Mouse (Mus musculus): ENCODE measurements around the gene Ccni. TPM values are rescaled to one million over a fixed set of nuclear protein-coding genes. Genes with fewer than 3 reads are reported as not detected.
A peak's percentile ranks its signal among the peaks of the same experiment; 100 is the strongest.

Gene Ccni
- polyA plus RNA-seq, 1 experiment from 2014 or later, result 119 TPM

GRCm38 (mm10) chr5:93149969-93150777, 56.1 kb downstream of the Ccni start:
- no peaks in the 10 kb centered on the region for H3K9me3 ChIP-seq (replicated peaks; ENCODE audit: low read length)
- H3K4me3 ChIP-seq (replicated peaks; ENCODE audit: low read depth, low read length), result no peak overlapping the region
- no peaks in the 10 kb centered on the region for H3K27me3 ChIP-seq (ENCODE audit: insufficient read depth, low read length)
- H3K27ac ChIP-seq, result peak overlapping the region; percentile 37; the same call in 1 of the 2 replicates
- DNase-seq (ENCODE audit: low spot score), result no peak
- no peak for ATAC-seq (replicated peaks; ENCODE audit: low FRiP score, low read depth)
- no peak overlapping the region for H3K9ac ChIP-seq (ENCODE audit: low read depth, low read length)
- TF ChIP-seq CTCF (IDR thresholded peaks at IDR 0.05; ENCODE audit: low read depth), result no peak
- H3K4me1 ChIP-seq (replicated peaks; ENCODE audit: insufficient read depth, low read length), result peaks cover 23% of the 10 kb centered on the region
- 0 out of 2 replicates have a peak, but pooled peaks cover 8% of the 10 kb centered on the region for H3K36me3 ChIP-seq (ENCODE audit: insufficient read depth, low read length)
- H3K4me2 ChIP-seq (ENCODE audit: low read length), result no peak overlapping the region
- 63% methylated on average over 12 of the region's 12 CpGs for WGBS

GRCm38 (mm10) chr5:93145504-93145903, 60.8 kb downstream of the Ccni start:
- no peak overlapping the region for H3K4me2 ChIP-seq (ENCODE audit: low read length)
- ATAC-seq (replicated peaks; ENCODE audit: low FRiP score, low read depth) (no peak), DNase-seq (ENCODE audit: low spot score) (peak; percentile 24)
- peaks cover 12% of the 10 kb centered on the region; the same call in 1 of the 2 replicates for H3K36me3 ChIP-seq (ENCODE audit: insufficient read depth, low read length)
- no peaks in the 10 kb centered on the region for H3K9me3 ChIP-seq (replicated peaks; ENCODE audit: low read length)
- no peak overlapping the region for H3K9ac ChIP-seq (ENCODE audit: low read depth, low read length)
- 56% methylated on average over 6 of the region's 6 CpGs for WGBS
- no peak for TF ChIP-seq CTCF (IDR thresholded peaks at IDR 0.05; ENCODE audit: low read depth)
- no peak overlapping the region for H3K4me3 ChIP-seq (replicated peaks; ENCODE audit: low read depth, low read length)
- H3K27ac ChIP-seq, result no peak overlapping the region
- H3K27me3 ChIP-seq (ENCODE audit: insufficient read depth, low read length), result no peaks in the 10 kb centered on the region
- peaks cover 26% of the 10 kb centered on the region for H3K4me1 ChIP-seq (replicated peaks; ENCODE audit: insufficient read depth, low read length)

- ATAC-seq (replicated peaks; ENCODE audit: low FRiP score, low read depth) (no peak), DNase-seq (ENCODE audit: low spot score) (peak; percentile 39)
- H3K9ac ChIP-seq (ENCODE audit: low read depth, low read length), result no peak overlapping the region
- H3K4me3 ChIP-seq (replicated peaks; ENCODE audit: low read depth, low read length), result no peak overlapping the region
- H3K27ac ChIP-seq, result no peak overlapping the region
- TF ChIP-seq CTCF (IDR thresholded peaks at IDR 0.05; ENCODE audit: low read depth), result no peak
- no peak overlapping the region for H3K4me2 ChIP-seq (ENCODE audit: low read length)
- peaks cover 18% of the 10 kb centered on the region for H3K36me3 ChIP-seq (ENCODE audit: insufficient read depth, low read length)
- H3K4me1 ChIP-seq (replicated peaks; ENCODE audit: insufficient read depth, low read length), result peaks cover 20% of the 10 kb centered on the region
- 17% methylated on average over 5 of the region's 5 CpGs for WGBS
- no peaks in the 10 kb centered on the region for H3K27me3 ChIP-seq (ENCODE audit: insufficient read depth, low read length)
- H3K9me3 ChIP-seq (replicated peaks; ENCODE audit: low read length), result no peaks in the 10 kb centered on the region
These were observed 61.4 kb downstream of the Ccni start for GRCm38 (mm10) chr5:93144874-93145273.

- ATAC-seq (replicated peaks; ENCODE audit: low FRiP score, low read depth) (0 out of 2 replicates have a peak, but pooled peaks have one; percentile 17), DNase-seq (ENCODE audit: low spot score) (peak; percentile 43)
- Histone ChIP-seq H3K9ac (ENCODE audit: low read depth, low read length) (no peak overlapping the region), H3K4me2 (ENCODE audit: low read length) (no peak overlapping the region), H3K36me3 (ENCODE audit: insufficient read depth, low read length) (peaks cover 25% of the 10 kb centered on the region), H3K4me3 (replicated peaks; ENCODE audit: low read depth, low read length) (no peak overlapping the region), H3K27me3 (ENCODE audit: insufficient read depth, low read length) (no peaks in the 10 kb centered on the region), H3K9me3 (replicated peaks; ENCODE audit: low read length) (no peaks in the 10 kb centered on the region), H3K27ac (0 out of 2 replicates have a peak overlapping the region, but pooled peaks have one; percentile 13), H3K4me1 (replicated peaks; ENCODE audit: insufficient read depth, low read length) (peaks cover 15% of the 10 kb centered on the region; the same call in 1 of the 2 replicates)
- no peak for TF ChIP-seq CTCF (IDR thresholded peaks at IDR 0.05; ENCODE audit: low read depth)
- WGBS, result 42% methylated on average over 12 of the region's 12 CpGs
These were observed 62.8 kb downstream of the Ccni start for GRCm38 (mm10) chr5:93143360-93144091.

- no peaks in the 10 kb centered on the region for H3K27me3 ChIP-seq (ENCODE audit: insufficient read depth, low read length)
- no peak for TF ChIP-seq CTCF (IDR thresholded peaks at IDR 0.05; ENCODE audit: low read depth)
- H3K27ac ChIP-seq, result no peak overlapping the region
- DNase-seq (ENCODE audit: low spot score) (no peak), ATAC-seq (replicated peaks; ENCODE audit: low FRiP score, low read depth) (no peak)
- H3K4me1 ChIP-seq (replicated peaks; ENCODE audit: insufficient read depth, low read length), result peaks cover 24% of the 10 kb centered on the region; the same call in 1 of the 2 replicates
- H3K9ac ChIP-seq (ENCODE audit: low read depth, low read length), result no peak overlapping the region
- no peaks in the 10 kb centered on the region for H3K9me3 ChIP-seq (replicated peaks; ENCODE audit: low read length)
- peaks cover 25% of the 10 kb centered on the region for H3K36me3 ChIP-seq (ENCODE audit: insufficient read depth, low read length)
- H3K4me2 ChIP-seq (ENCODE audit: low read length), result no peak overlapping the region
- no peak overlapping the region for H3K4me3 ChIP-seq (replicated peaks; ENCODE audit: low read depth, low read length)
- 89% methylated on average over 5 of the region's 5 CpGs for WGBS
These were observed 65.5 kb downstream of the Ccni start for GRCm38 (mm10) chr5:93140747-93141146.

- H3K27me3 ChIP-seq (ENCODE audit: insufficient read depth, low read length), result no peaks in the 10 kb centered on the region
- peaks cover 25% of the 10 kb centered on the region for H3K36me3 ChIP-seq (ENCODE audit: insufficient read depth, low read length)
- H3K27ac ChIP-seq, result no peak overlapping the region
- TF ChIP-seq CTCF (IDR thresholded peaks at IDR 0.05; ENCODE audit: low read depth), result no peak
- no peak overlapping the region for H3K4me3 ChIP-seq (replicated peaks; ENCODE audit: low read depth, low read length)
- no peak overlapping the region for H3K9ac ChIP-seq (ENCODE audit: low read depth, low read length)
- no peaks in the 10 kb centered on the region for H3K9me3 ChIP-seq (replicated peaks; ENCODE audit: low read length)
- DNase-seq (ENCODE audit: low spot score) (no peak), ATAC-seq (replicated peaks; ENCODE audit: low FRiP score, low read depth) (no peak)
- H3K4me2 ChIP-seq (ENCODE audit: low read length), result no peak overlapping the region
- 84% methylated on average over 9 of the region's 9 CpGs for WGBS
- peaks cover 30% of the 10 kb centered on the region; the same call in 1 of the 2 replicates for H3K4me1 ChIP-seq (replicated peaks; ENCODE audit: insufficient read depth, low read length)
These were observed 66.9 kb downstream of the Ccni start for GRCm38 (mm10) chr5:93139350-93139749.
